Mouse (Mus musculus): ENCODE results near the gene Agmat.

The Agmat gene

GRCm38 (mm10) chr4:141717633-141718032 is 28.8 kb upstream of the Agmat start:
- no peak for TF ChIP-seq POU5F1 (IDR thresholded peaks at IDR 0.05; ENCODE audit: borderline replicate concordance, low read length)
- TF ChIP-seq CTCF (conservative IDR thresholded peaks at IDR 0.05; ENCODE audit: low read length): no peak
- no peak for TF ChIP-seq NANOG (IDR thresholded peaks at IDR 0.05; ENCODE audit: borderline replicate concordance, low read length)
- Histone ChIP-seq H3K4me1 (replicated peaks; ENCODE audit: low read depth, low read length) (peaks cover 68% of the 10 kb centered on the region), H3K27me3 (ENCODE audit: insufficient read depth, low read length) (no peaks in the 10 kb centered on the region), H3K4me3 (replicated peaks; ENCODE audit: low read length) (no peak overlapping the region), H3K9me3 (ENCODE audit: low read length) (no peaks in the 10 kb centered on the region), H3K36me3 (ENCODE audit: insufficient read depth, low read length) (peaks cover 78% of the 10 kb centered on the region)

GRCm38 (mm10) chr4:141719304-141719703 is 27.2 kb upstream of the Agmat start:
- peaks cover 62% of the 10 kb centered on the region for H3K36me3 ChIP-seq (ENCODE audit: insufficient read depth, low read length)
- peaks cover 76% of the 10 kb centered on the region for H3K4me1 ChIP-seq (replicated peaks; ENCODE audit: low read depth, low read length)
- TF ChIP-seq POU5F1 (IDR thresholded peaks at IDR 0.05; ENCODE audit: borderline replicate concordance, low read length): no peak
- TF ChIP-seq NANOG (IDR thresholded peaks at IDR 0.05; ENCODE audit: borderline replicate concordance, low read length): no peak
- TF ChIP-seq CTCF (conservative IDR thresholded peaks at IDR 0.05; ENCODE audit: low read length): no peak
- no peaks in the 10 kb centered on the region for H3K27me3 ChIP-seq (ENCODE audit: insufficient read depth, low read length)
- no peak overlapping the region for H3K4me3 ChIP-seq (replicated peaks; ENCODE audit: low read length)
- no peaks in the 10 kb centered on the region for H3K9me3 ChIP-seq (ENCODE audit: low read length)

DNA sequence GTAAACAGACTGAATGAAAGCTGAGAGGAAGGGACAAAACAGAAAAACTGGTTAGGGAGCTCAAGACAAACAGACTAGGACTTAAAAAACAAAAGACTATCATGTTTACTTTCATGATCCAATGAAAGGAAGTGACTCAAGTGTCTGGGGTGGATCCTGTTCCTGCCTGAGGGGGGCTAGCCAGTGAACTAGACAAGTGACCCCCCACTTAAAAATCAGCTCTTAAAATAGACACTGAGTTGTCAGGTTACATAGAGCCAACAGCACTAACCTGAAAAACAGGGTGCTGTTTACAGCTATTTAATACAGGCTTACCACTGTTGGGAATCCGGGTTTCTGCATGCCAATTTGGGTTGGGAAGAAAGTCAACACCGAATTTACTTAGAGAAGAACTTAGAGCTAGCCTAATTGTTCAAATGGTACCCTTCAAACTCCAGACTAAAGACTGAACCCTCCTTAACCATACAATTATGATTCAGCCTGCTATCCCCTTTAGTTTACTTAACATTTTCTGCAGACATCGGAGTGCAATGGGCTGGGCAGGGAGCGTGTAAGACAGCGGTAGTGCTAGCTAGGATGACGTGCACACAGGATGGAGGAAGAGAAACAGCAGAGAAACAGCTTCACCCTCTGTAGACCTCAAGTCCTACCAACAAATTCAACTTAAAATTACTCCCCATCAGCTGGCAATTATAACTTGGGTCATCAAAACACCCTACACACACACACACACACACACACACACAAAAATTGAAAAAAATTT is 25.5 kb upstream of the Agmat start:
- no peaks in the 10 kb centered on the region for H3K9me3 ChIP-seq (ENCODE audit: low read length)
- no peak for TF ChIP-seq POU5F1 (IDR thresholded peaks at IDR 0.05; ENCODE audit: borderline replicate concordance, low read length)
- TF ChIP-seq NANOG (IDR thresholded peaks at IDR 0.05; ENCODE audit: borderline replicate concordance, low read length): no peak
- no peak for TF ChIP-seq CTCF (conservative IDR thresholded peaks at IDR 0.05; ENCODE audit: low read length)
- H3K4me1 ChIP-seq (replicated peaks; ENCODE audit: low read depth, low read length): peaks cover 79% of the 10 kb centered on the region
- no peak overlapping the region for H3K4me3 ChIP-seq (replicated peaks; ENCODE audit: low read length)
- H3K36me3 ChIP-seq (ENCODE audit: insufficient read depth, low read length): peaks cover 47% of the 10 kb centered on the region
- H3K27me3 ChIP-seq (ENCODE audit: insufficient read depth, low read length): no peaks in the 10 kb centered on the region; the same call in 1 of the 2 replicates

DNA sequence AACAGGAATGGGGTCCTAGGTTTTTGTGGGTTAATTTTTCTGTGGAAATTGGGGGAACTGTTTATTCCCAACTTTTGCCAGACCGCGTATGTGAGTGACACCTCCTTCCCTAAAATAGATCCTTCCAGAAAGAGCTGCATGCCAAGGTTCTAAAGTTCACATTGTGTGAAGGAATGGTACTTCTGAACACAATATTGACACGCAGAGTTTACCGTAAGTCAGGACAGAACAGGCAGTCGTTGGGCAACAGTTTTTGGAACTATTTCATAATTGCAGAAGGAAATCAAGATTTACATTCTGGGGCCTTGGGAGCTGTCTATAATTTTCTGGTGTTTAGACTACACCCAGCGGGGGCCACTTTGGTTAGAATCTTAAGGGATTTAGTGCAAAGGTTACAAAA is 24.5 kb upstream of the Agmat start:
- no peaks in the 10 kb centered on the region for H3K9me3 ChIP-seq (ENCODE audit: low read length)
- peaks cover 69% of the 10 kb centered on the region for H3K4me1 ChIP-seq (replicated peaks; ENCODE audit: low read depth, low read length)
- peaks cover 39% of the 10 kb centered on the region for H3K36me3 ChIP-seq (ENCODE audit: insufficient read depth, low read length)
- TF ChIP-seq NANOG (IDR thresholded peaks at IDR 0.05; ENCODE audit: borderline replicate concordance, low read length) (no peak), CTCF (conservative IDR thresholded peaks at IDR 0.05; ENCODE audit: low read length) (no peak), POU5F1 (IDR thresholded peaks at IDR 0.05; ENCODE audit: borderline replicate concordance, low read length) (no peak)
- peaks cover 2% of the 10 kb centered on the region; the same call in 1 of the 2 replicates for H3K27me3 ChIP-seq (ENCODE audit: insufficient read depth, low read length)
- peak overlapping the region; percentile 94 for H3K4me3 ChIP-seq (replicated peaks; ENCODE audit: low read length)

DNA sequence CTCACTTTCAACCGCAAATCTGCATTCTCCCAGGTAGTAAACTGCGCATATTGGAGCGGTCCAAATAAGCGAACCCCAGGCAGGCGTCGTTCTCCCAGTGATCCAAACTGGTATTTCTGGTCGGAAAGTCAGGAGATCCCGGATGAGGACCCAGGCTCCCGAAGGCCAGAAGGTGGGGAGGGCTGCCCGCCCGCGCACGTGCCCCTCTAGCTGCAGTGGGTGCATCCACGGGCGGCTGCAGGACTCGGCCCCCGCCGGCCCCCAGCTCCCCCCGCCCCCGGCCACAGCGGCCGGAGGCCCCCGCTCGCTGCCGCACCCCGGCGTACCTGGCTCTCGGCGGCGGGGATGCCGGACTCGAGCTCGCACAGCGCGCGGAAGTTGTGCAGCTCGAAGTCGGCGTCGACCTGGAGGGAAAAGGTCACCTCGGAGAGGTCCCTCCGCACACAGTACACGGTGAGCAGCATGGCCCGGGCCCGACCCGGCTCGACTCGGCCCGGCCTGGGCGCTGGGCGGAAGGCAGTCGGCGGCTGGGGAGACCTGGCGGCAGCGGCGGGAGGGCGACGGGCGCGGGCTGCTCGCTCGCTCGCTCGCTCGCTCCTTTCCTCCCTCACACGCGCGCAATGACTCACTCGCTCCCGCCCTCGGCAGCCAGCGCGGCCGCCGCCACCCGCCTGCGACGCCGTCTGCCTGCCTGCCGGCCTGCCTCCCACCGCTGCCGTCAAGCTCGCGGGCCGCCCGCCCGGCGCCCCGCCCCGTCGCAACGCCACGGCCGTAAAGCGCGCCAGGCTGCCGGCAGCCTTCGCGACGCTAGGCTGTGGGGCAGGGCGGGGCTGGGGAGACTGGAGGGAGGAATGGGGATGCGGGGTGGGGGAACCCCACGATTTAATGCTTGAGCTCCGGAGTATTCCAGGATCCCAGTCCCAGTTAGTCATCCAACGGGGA is 23.5 kb upstream of the Agmat start, which contains the start of gene Ddi2:
Ddi2 (minus strand) TSS at position 689 of the 942 bp plus-strand sequence.
- H3K4me1 ChIP-seq (replicated peaks; ENCODE audit: low read depth, low read length): peaks cover 60% of the 10 kb centered on the region
- peaks cover 4% of the 10 kb centered on the region; the same call in 1 of the 2 replicates for H3K27me3 ChIP-seq (ENCODE audit: insufficient read depth, low read length)
- TF ChIP-seq POU5F1 (IDR thresholded peaks at IDR 0.05; ENCODE audit: borderline replicate concordance, low read length): no peak
- no peak for TF ChIP-seq NANOG (IDR thresholded peaks at IDR 0.05; ENCODE audit: borderline replicate concordance, low read length)
- no peak for TF ChIP-seq CTCF (conservative IDR thresholded peaks at IDR 0.05; ENCODE audit: low read length)
- no peaks in the 10 kb centered on the region for H3K9me3 ChIP-seq (ENCODE audit: low read length)
- peaks cover 30% of the 10 kb centered on the region for H3K36me3 ChIP-seq (ENCODE audit: insufficient read depth, low read length)
- H3K4me3 ChIP-seq (replicated peaks; ENCODE audit: low read length): peak within 1 kb of the TSS; percentile 94

- H3K9me3 ChIP-seq (ENCODE audit: low read length): no peaks in the 10 kb centered on the region
- H3K4me1 ChIP-seq (replicated peaks; ENCODE audit: low read depth, low read length): peaks cover 56% of the 10 kb centered on the region
- peak overlapping the region; percentile 94 for H3K4me3 ChIP-seq (replicated peaks; ENCODE audit: low read length)
- TF ChIP-seq POU5F1 (IDR thresholded peaks at IDR 0.05; ENCODE audit: borderline replicate concordance, low read length) (no peak), CTCF (conservative IDR thresholded peaks at IDR 0.05; ENCODE audit: low read length) (no peak)
- H3K27me3 ChIP-seq (ENCODE audit: insufficient read depth, low read length): peaks cover 4% of the 10 kb centered on the region; the same call in 1 of the 2 replicates
- H3K36me3 ChIP-seq (ENCODE audit: insufficient read depth, low read length): peaks cover 28% of the 10 kb centered on the region
Measured at GRCm38 (mm10) chr4:141723673-141724068, 22.8 kb upstream of the Agmat start.

- H3K27me3 ChIP-seq (ENCODE audit: insufficient read depth, low read length): peaks cover 9% of the 10 kb centered on the region; the same call in 1 of the 2 replicates
- H3K4me3 ChIP-seq (replicated peaks; ENCODE audit: low read length): no peak overlapping the region
- H3K36me3 ChIP-seq (ENCODE audit: insufficient read depth, low read length): peaks cover 24% of the 10 kb centered on the region
- no peaks in the 10 kb centered on the region for H3K9me3 ChIP-seq (ENCODE audit: low read length)
- TF ChIP-seq POU5F1 (IDR thresholded peaks at IDR 0.05; ENCODE audit: borderline replicate concordance, low read length) (no peak), CTCF (conservative IDR thresholded peaks at IDR 0.05; ENCODE audit: low read length) (no peak), NANOG (IDR thresholded peaks at IDR 0.05; ENCODE audit: borderline replicate concordance, low read length) (no peak)
- H3K4me1 ChIP-seq (replicated peaks; ENCODE audit: low read depth, low read length): peaks cover 47% of the 10 kb centered on the region
Measured at GRCm38 (mm10) chr4:141724594-141724993, 21.9 kb upstream of the Agmat start.

DNA sequence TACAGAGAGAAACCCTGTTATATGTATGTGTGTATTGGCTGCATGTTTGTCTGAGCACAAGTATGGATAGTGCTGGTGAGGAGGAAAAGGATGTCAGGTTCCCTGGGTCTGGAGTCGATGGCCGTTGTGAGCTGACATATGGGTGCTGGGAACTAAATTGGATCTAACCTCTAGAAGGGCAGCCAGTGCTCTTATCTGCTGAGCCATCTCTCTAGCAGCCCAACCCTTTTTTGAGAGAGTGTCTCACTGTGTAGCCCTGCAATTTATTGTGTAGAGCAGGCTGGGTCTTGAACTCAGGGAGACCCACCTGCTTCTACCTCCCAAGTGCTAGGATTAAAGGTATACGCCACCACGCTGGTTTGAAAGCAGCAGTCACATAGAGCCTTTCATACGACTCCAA is 21.2 kb upstream of the Agmat start:
- peaks cover 43% of the 10 kb centered on the region for H3K4me1 ChIP-seq (replicated peaks; ENCODE audit: low read depth, low read length)
- H3K9me3 ChIP-seq (ENCODE audit: low read length): no peaks in the 10 kb centered on the region
- H3K4me3 ChIP-seq (replicated peaks; ENCODE audit: low read length): no peak overlapping the region
- H3K36me3 ChIP-seq (ENCODE audit: insufficient read depth, low read length): peaks cover 17% of the 10 kb centered on the region
- peaks cover 9% of the 10 kb centered on the region; the same call in 1 of the 2 replicates for H3K27me3 ChIP-seq (ENCODE audit: insufficient read depth, low read length)
- no peak for TF ChIP-seq POU5F1 (IDR thresholded peaks at IDR 0.05; ENCODE audit: borderline replicate concordance, low read length)
- no peak for TF ChIP-seq NANOG (IDR thresholded peaks at IDR 0.05; ENCODE audit: borderline replicate concordance, low read length)
- no peak for TF ChIP-seq CTCF (conservative IDR thresholded peaks at IDR 0.05; ENCODE audit: low read length)
